Mouse (Mus musculus) small intestine, adult 2 months (tissue): ENCODE data around the gene Rspry1.

Source experiments
- CTCF ChIP-seq: fragments of 200-500 bp; IDR thresholded peaks from 2 replicates; pipeline ENCODE4 v1.5.1; 2012; ENCODE audit warnings: low read depth, mild to moderate bottlenecking, control low read depth, inconsistent platforms, low read length, moderate library complexity, mixed read lengths; ENCODE audit not compliant: insufficient replicate concordance, insufficient read length; ENCODE audit errors: extremely low read depth
- POLR2A ChIP-seq: fragments of 200-500 bp; IDR thresholded peaks from 2 replicates; pipeline ENCODE4 v1.6.1; 2012; ENCODE audit warnings: low read depth, mild to moderate bottlenecking, control low read depth, inconsistent platforms, low read length, moderate library complexity

- TF ChIP-seq CTCF (no peak), POLR2A (peak; percentile 72)
These were observed 94.3 kb downstream of the Rspry1 start, which contains the start of gene Pllp for GRCm38 (mm10) chr8:94695994-94696384.
